Mouse (Mus musculus): ENCODE measurements around the gene Gm10722.
"Not testable (repeated sequence)": the region's sequence is repeated elsewhere in the genome, so short reads cannot be mapped to it uniquely, and the experiment has no call there.

GRCm38 (mm10) chr9:3024912-3025467 is 24.3 kb downstream of the Gm10722 start, which contains the start of gene Gm10717:
- TF ChIP-seq CTCF (IDR thresholded peaks at IDR 0.05; ENCODE audit: extremely low read depth, insufficient read depth, insufficient read length, insufficient replicate concordance); POLR2A (IDR thresholded peaks at IDR 0.05; ENCODE audit: low read depth, low read length): not testable (repeated sequence)
